Mouse (Mus musculus): ENCODE results near the gene Gm10358. TPM values are rescaled to one million over a fixed set of nuclear protein-coding genes. Genes with fewer than 3 reads are reported as not detected.

Gene Gm10358
- total RNA-seq (2023) = not detected

DNA sequence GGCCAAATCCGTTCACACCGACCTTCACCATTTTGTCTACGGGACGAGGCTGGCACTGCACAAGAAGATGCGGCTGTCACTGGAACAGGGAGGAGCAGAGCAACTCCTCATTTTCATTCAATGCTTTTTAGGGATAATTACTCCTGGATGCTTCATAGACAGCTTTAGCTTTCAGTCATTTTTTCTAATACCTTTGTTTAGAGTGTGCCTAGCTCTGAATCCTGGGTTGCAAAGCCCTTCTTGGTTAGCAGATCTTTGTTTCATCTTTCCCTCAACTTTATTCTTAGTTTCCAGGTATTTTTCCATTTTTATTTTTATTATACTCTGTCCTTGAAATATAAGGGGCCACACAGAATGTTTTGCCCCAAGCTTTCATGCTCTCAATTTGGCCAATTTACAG lies at the start of gene Gm10358:
Gene Gm10358, minus strand, starts transcription at position 101 of the 400 bp plus-strand sequence.

DNA sequence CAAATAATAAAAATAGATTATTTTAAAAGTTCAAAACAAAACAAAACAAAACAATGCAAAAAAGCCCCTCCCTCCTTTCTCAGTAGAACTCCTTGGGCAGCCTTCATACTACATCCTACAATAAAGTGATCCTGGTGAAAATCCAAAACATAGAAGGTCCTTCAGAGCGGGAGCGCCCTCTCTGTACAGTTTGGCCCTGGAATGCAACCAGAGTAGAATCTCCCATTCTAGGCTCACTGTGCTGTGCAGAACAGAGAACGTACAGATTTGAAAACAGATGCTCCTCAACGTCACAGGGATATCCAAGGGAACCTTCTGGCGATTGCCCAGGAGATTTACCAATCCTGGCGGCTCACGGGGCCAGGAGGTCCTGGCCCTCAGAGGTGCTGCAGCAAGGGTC lies 42.0 kb upstream of the Gm10358 start, which contains the start of gene Iqcm:
Gene Iqcm, plus strand, starts transcription at position 301 of the 400 bp plus-strand sequence.

Other genes with a start within 250 kb of the Gm10358 start
- not detected for gene Rasd2, start 192.6 kb downstream of the Gm10358 start, total RNA-seq (2023)
- not detected for gene Iqcm, start 42.1 kb upstream of the Gm10358 start, total RNA-seq (2023)

All from CD8-positive naive resting alpha-beta T cell, adult 57 days (primary cell).